In the genomic region with DNA sequence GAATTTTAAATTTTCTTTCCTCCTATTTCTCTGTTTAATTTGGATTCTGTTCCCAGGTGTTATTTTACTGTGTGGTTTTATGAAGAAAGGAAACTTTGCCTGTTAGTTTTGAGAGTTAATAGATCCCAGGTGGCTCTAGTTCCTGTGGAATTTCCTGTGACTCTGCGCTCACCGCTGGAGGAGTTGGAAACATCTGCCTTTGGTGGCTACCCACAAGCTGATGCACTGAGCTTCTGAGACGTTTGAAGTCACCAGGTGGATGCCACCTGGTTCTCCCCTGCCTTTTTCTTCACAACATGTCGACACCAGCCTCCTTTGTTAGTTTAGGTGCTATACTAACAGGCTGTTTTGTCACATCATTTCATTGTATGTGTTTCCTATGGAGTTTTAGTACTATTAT, we compare ENCODE assay signal across 19 mouse cellular contexts.
DNase-seq lines count a peak whose midpoint lies in the region; ATAC-seq and TF ChIP-seq lines count a peak whose summit lies in the region.
"Had no signal": no experiment of that assay in that cellular context is flagged by ENCODE, and none has a peak within 500 bp of the region (broad histone marks: within the 10 kb centered on the region; RNA-seq: fewer than 3 reads in every experiment).

No protein-coding gene starts in this region.

- no peak for TF ChIP-seq EP300 in liver, postnatal 0 days (IDR thresholded peaks at IDR 0.05; ENCODE audit: low read depth)

- H3K27ac ChIP-seq in midbrain, embryonic 11.5 days (ENCODE audit: low read depth, low read length), result no peak overlapping the region
- H3K27ac ChIP-seq in midbrain, embryonic 10.5 days (replicated peaks), result no peak overlapping the region
- H3K27ac ChIP-seq in liver, postnatal 0 days (ENCODE audit: low read depth), result no peak overlapping the region
- H3K27ac ChIP-seq: embryonic facial prominence, embryonic 13.5 days; forebrain, embryonic 12.5 days; heart, adult 2 months; liver, embryonic 15.5 days; midbrain, embryonic 12.5 days had no signal

- no peak overlapping the region for H3K9ac ChIP-seq in midbrain, embryonic 11.5 days (ENCODE audit: low read length)
- no peak overlapping the region for H3K9ac ChIP-seq in liver, postnatal 0 days (replicated peaks)
- H3K9ac ChIP-seq: embryonic facial prominence, embryonic 13.5 days; forebrain, embryonic 12.5 days; liver, embryonic 15.5 days; midbrain, embryonic 12.5 days had no signal

- H3K27me3 ChIP-seq in midbrain, embryonic 11.5 days (ENCODE audit: control insufficient read depth, insufficient read depth, low read length), result no peaks in the 10 kb centered on the region
- H3K27me3 ChIP-seq in midbrain, embryonic 10.5 days (ENCODE audit: low read depth, poor library complexity, severe bottlenecking), result no peaks in the 10 kb centered on the region
- H3K27me3 ChIP-seq in liver, postnatal 0 days (ENCODE audit: insufficient read depth, low read length), result no peaks in the 10 kb centered on the region
- H3K27me3 ChIP-seq: embryonic facial prominence, embryonic 13.5 days; forebrain, embryonic 12.5 days; liver, embryonic 15.5 days; midbrain, embryonic 12.5 days had no signal

- no peak overlapping the region for H3K4me3 ChIP-seq in midbrain, embryonic 11.5 days (ENCODE audit: low read depth, low read length)
- no peak overlapping the region for H3K4me3 ChIP-seq in midbrain, embryonic 10.5 days
- H3K4me3 ChIP-seq in liver, postnatal 0 days (ENCODE audit: low read depth, low read length), result no peak overlapping the region
- H3K4me3 ChIP-seq in lung, adult 2 months (replicated peaks; ENCODE audit: extremely low read depth, low read depth, low read length), result no peak overlapping the region
- H3K4me3 ChIP-seq: embryonic facial prominence, embryonic 13.5 days; forebrain, embryonic 12.5 days; heart, adult 2 months; liver, embryonic 15.5 days; midbrain, embryonic 12.5 days had no signal

- ATAC-seq in midbrain, embryonic 11.5 days (ENCODE audit: low FRiP score), result no peak
- no peak for ATAC-seq in liver, postnatal 0 days
- ATAC-seq in cerebellum, adult (ENCODE audit: insufficient number of reproducible peaks, low FRiP score, low TSS enrichment), result no peak
- ATAC-seq: hindbrain, embryonic 16.5 days had no signal

- no peaks in the 10 kb centered on the region for H3K9me3 ChIP-seq in midbrain, embryonic 11.5 days (ENCODE audit: control insufficient read depth, low read length)
- H3K9me3 ChIP-seq in midbrain, embryonic 10.5 days (replicated peaks), result no peaks in the 10 kb centered on the region
- H3K9me3 ChIP-seq in liver, postnatal 0 days (ENCODE audit: low read length), result no peaks in the 10 kb centered on the region
- H3K9me3 ChIP-seq: embryonic facial prominence, embryonic 13.5 days; forebrain, embryonic 12.5 days; liver, embryonic 15.5 days; midbrain, embryonic 12.5 days had no signal

- TF ChIP-seq POLR2A in lung, adult 2 months (IDR thresholded peaks at IDR 0.05; ENCODE audit: borderline replicate concordance, extremely low read depth, low read depth, low read length), result no peak

- no peak for TF ChIP-seq CTCF in liver, postnatal 0 days (IDR thresholded peaks at IDR 0.05; ENCODE audit: low read depth)
- no peak for TF ChIP-seq CTCF in lung, adult 2 months (IDR thresholded peaks at IDR 0.05; ENCODE audit: insufficient read depth, low read length)

- no peaks in the 10 kb centered on the region for H3K36me3 ChIP-seq in midbrain, embryonic 11.5 days (ENCODE audit: control insufficient read depth, insufficient read depth, low read length)
- H3K36me3 ChIP-seq in midbrain, embryonic 10.5 days, result no peaks in the 10 kb centered on the region
- no peaks in the 10 kb centered on the region for H3K36me3 ChIP-seq in liver, postnatal 0 days (replicated peaks; ENCODE audit: insufficient read depth, low read length)
- H3K36me3 ChIP-seq: embryonic facial prominence, embryonic 13.5 days; forebrain, embryonic 12.5 days; G1E; liver, embryonic 15.5 days; midbrain, embryonic 12.5 days had no signal

- peak; percentile 39 for DNase-seq in midbrain, embryonic 11.5 days (ENCODE audit: low spot score, missing footprints)
- DNase-seq in midbrain, embryonic 10.5 days (ENCODE audit: low spot score), result no peak
- DNase-seq in forelimb bud, embryonic 11.5 days (ENCODE audit: low read depth, low spot score), result peak; percentile 92
- peak; percentile 47 to 67 for DNase-seq in thymus, adult 18-20 months
- DNase-seq in liver, postnatal 0 days, result no peak
- no peak for DNase-seq in lung, adult 2 months
- DNase-seq: adrenal gland, adult 8-10 months; cerebellum, adult 8-10 months; heart, adult 2 months; heart, postnatal 10 days; kidney, adult 9 months; right cerebral cortex, postnatal 14 days had no signal

- H3K4me2 ChIP-seq in midbrain, embryonic 11.5 days, result no peak overlapping the region
- H3K4me2 ChIP-seq in liver, postnatal 0 days (ENCODE audit: low read depth, low read length), result no peak overlapping the region
- H3K4me2 ChIP-seq: embryonic facial prominence, embryonic 13.5 days; forebrain, embryonic 12.5 days; liver, embryonic 15.5 days; midbrain, embryonic 12.5 days had no signal

- H3K4me1 ChIP-seq in midbrain, embryonic 11.5 days (ENCODE audit: control insufficient read depth, insufficient read depth, low read length), result no peaks in the 10 kb centered on the region
- H3K4me1 ChIP-seq in midbrain, embryonic 10.5 days, result no peaks in the 10 kb centered on the region
- no peaks in the 10 kb centered on the region for H3K4me1 ChIP-seq in liver, postnatal 0 days (ENCODE audit: insufficient read depth)
- H3K4me1 ChIP-seq in lung, adult 2 months (ENCODE audit: control insufficient read depth, insufficient read depth, low read length), result no peaks in the 10 kb centered on the region
- H3K4me1 ChIP-seq: forebrain, embryonic 12.5 days; liver, embryonic 15.5 days; midbrain, embryonic 12.5 days had no signal

- WGBS in midbrain, embryonic 11.5 days, result 72% methylated on average over 4 of the region's 4 CpGs
- WGBS in midbrain, embryonic 10.5 days, result 66% methylated on average over 4 of the region's 4 CpGs
- WGBS in liver, postnatal 0 days (ENCODE audit: insufficient replicate concordance), result 44% methylated on average over 4 of the region's 4 CpGs
- 48% methylated on average over 4 of the region's 4 CpGs for WGBS in lung, adult 2 months

Comparison
In these comparisons a context has a peak if more than half of its experiments do, and no peak if none do; other contexts are left out.
1. DNase-seq: peak in midbrain, embryonic 11.5 days (single experiment), forelimb bud, embryonic 11.5 days (single experiment) and thymus, adult 18-20 months (2 of 2); none in midbrain, embryonic 10.5 days (single experiment), liver, postnatal 0 days (single experiment) and lung, adult 2 months (single experiment).